Mouse (Mus musculus) lung, postnatal 0 days (tissue): ENCODE results near the gene Tbc1d19.

Source experiments
- CTCF ChIP-seq: IDR thresholded peaks from 2 replicates; pipeline ENCODE4 v1.5.1; 2016; ENCODE audit warnings: antibody characterized with exemption, mild to moderate bottlenecking
- EP300 ChIP-seq: IDR thresholded peaks from 2 replicates; pipeline ENCODE4 v1.6.1; 2016; ENCODE audit warnings: antibody characterized with exemption, mild to moderate bottlenecking, control low read depth

- no peak for TF ChIP-seq EP300
- TF ChIP-seq CTCF, result no peak
Observed at GRCm38 (mm10) chr5:53931011-53931410, 121.6 kb downstream of the Tbc1d19 start.
